Mouse (Mus musculus): ENCODE results near the gene Yeats2. TPM values are rescaled to one million over a fixed set of nuclear protein-coding genes. Genes with fewer than 3 reads are reported as not detected.

Gene Yeats2
- polyA plus RNA-seq, 1 experiment from 2014 or later: 15.5 TPM

- H3K4me3 ChIP-seq (ENCODE audit: low read length): no peak overlapping the region
- no peak overlapping the region for H3K9ac ChIP-seq (ENCODE audit: low read depth, low read length)
- no peak for ATAC-seq
- H3K4me1 ChIP-seq (ENCODE audit: control insufficient read depth, insufficient read depth, low read length): no peaks in the 10 kb centered on the region
- H3K36me3 ChIP-seq (ENCODE audit: control insufficient read depth, insufficient read depth, low read length): peaks cover 27% of the 10 kb centered on the region
- WGBS: 96% methylated on average over 6 of the region's 6 CpGs
- no peak overlapping the region for H3K27ac ChIP-seq (ENCODE audit: low read length)
- H3K27me3 ChIP-seq (replicated peaks; ENCODE audit: control insufficient read depth, insufficient read depth, low read length): no peaks in the 10 kb centered on the region
- no peaks in the 10 kb centered on the region for H3K9me3 ChIP-seq (ENCODE audit: control insufficient read depth, low read length)
- no peak overlapping the region for H3K4me2 ChIP-seq (ENCODE audit: low read depth, low read length)
Observed at GRCm38 (mm10) chr16:20222726-20223125, 81.9 kb downstream of the Yeats2 start.

GRCm38 (mm10) chr16:20226676-20227075 lies 85.8 kb downstream of the Yeats2 start:
- Histone ChIP-seq H3K4me1 (ENCODE audit: control insufficient read depth, insufficient read depth, low read length) (no peaks in the 10 kb centered on the region), H3K27me3 (replicated peaks; ENCODE audit: control insufficient read depth, insufficient read depth, low read length) (no peaks in the 10 kb centered on the region), H3K4me3 (ENCODE audit: low read length) (no peak overlapping the region), H3K9me3 (ENCODE audit: control insufficient read depth, low read length) (no peaks in the 10 kb centered on the region), H3K4me2 (ENCODE audit: low read depth, low read length) (no peak overlapping the region), H3K9ac (ENCODE audit: low read depth, low read length) (no peak overlapping the region), H3K27ac (ENCODE audit: low read length) (no peak overlapping the region), H3K36me3 (ENCODE audit: control insufficient read depth, insufficient read depth, low read length) (peaks cover 20% of the 10 kb centered on the region)
- 92% methylated on average over 4 of the region's 4 CpGs for WGBS
- 0 out of 2 replicates have a peak, but pooled peaks have one; percentile 16 for ATAC-seq

GRCm38 (mm10) chr16:20227504-20227903 lies 86.6 kb downstream of the Yeats2 start:
- no peak overlapping the region for H3K4me2 ChIP-seq (ENCODE audit: low read depth, low read length)
- H3K9me3 ChIP-seq (ENCODE audit: control insufficient read depth, low read length): no peaks in the 10 kb centered on the region
- H3K36me3 ChIP-seq (ENCODE audit: control insufficient read depth, insufficient read depth, low read length): peaks cover 17% of the 10 kb centered on the region
- ATAC-seq: no peak
- H3K27ac ChIP-seq (ENCODE audit: low read length): no peak overlapping the region
- no peak overlapping the region for H3K4me3 ChIP-seq (ENCODE audit: low read length)
- H3K27me3 ChIP-seq (replicated peaks; ENCODE audit: control insufficient read depth, insufficient read depth, low read length): no peaks in the 10 kb centered on the region
- H3K4me1 ChIP-seq (ENCODE audit: control insufficient read depth, insufficient read depth, low read length): no peaks in the 10 kb centered on the region
- 68% methylated on average over 6 of the region's 6 CpGs for WGBS
- no peak overlapping the region for H3K9ac ChIP-seq (ENCODE audit: low read depth, low read length)

GRCm38 (mm10) chr16:20228167-20228566 lies 87.3 kb downstream of the Yeats2 start:
- no peak for ATAC-seq
- H3K27ac ChIP-seq (ENCODE audit: low read length): no peak overlapping the region
- no peak overlapping the region for H3K4me3 ChIP-seq (ENCODE audit: low read length)
- WGBS: 91% methylated on average over 5 of the region's 5 CpGs
- no peak overlapping the region for H3K9ac ChIP-seq (ENCODE audit: low read depth, low read length)
- no peaks in the 10 kb centered on the region for H3K9me3 ChIP-seq (ENCODE audit: control insufficient read depth, low read length)
- no peaks in the 10 kb centered on the region for H3K27me3 ChIP-seq (replicated peaks; ENCODE audit: control insufficient read depth, insufficient read depth, low read length)
- no peaks in the 10 kb centered on the region for H3K4me1 ChIP-seq (ENCODE audit: control insufficient read depth, insufficient read depth, low read length)
- peaks cover 11% of the 10 kb centered on the region for H3K36me3 ChIP-seq (ENCODE audit: control insufficient read depth, insufficient read depth, low read length)
- no peak overlapping the region for H3K4me2 ChIP-seq (ENCODE audit: low read depth, low read length)

- H3K36me3 ChIP-seq (ENCODE audit: control insufficient read depth, insufficient read depth, low read length): no peaks in the 10 kb centered on the region; the same call in none of the 2 replicates
- H3K27ac ChIP-seq (ENCODE audit: low read length): no peak overlapping the region
- H3K4me1 ChIP-seq (ENCODE audit: control insufficient read depth, insufficient read depth, low read length): no peaks in the 10 kb centered on the region
- H3K4me2 ChIP-seq (ENCODE audit: low read depth, low read length): no peak overlapping the region
- no peak overlapping the region for H3K9ac ChIP-seq (ENCODE audit: low read depth, low read length)
- 64% methylated on average over 4 of the region's 4 CpGs for WGBS
- no peaks in the 10 kb centered on the region for H3K9me3 ChIP-seq (ENCODE audit: control insufficient read depth, low read length)
- H3K27me3 ChIP-seq (replicated peaks; ENCODE audit: control insufficient read depth, insufficient read depth, low read length): no peaks in the 10 kb centered on the region
- ATAC-seq: no peak
- no peak overlapping the region for H3K4me3 ChIP-seq (ENCODE audit: low read length)
Observed at GRCm38 (mm10) chr16:20234406-20234805, 93.5 kb downstream of the Yeats2 start.

- WGBS: 67% methylated on average over 4 of the region's 4 CpGs
Observed at GRCm38 (mm10) chr16:20237426-20237825, 96.6 kb downstream of the Yeats2 start.

GRCm38 (mm10) chr16:20238646-20239045 lies 97.8 kb downstream of the Yeats2 start:
- Histone ChIP-seq H3K27me3 (replicated peaks; ENCODE audit: control insufficient read depth, insufficient read depth, low read length) (0 out of 2 replicates have a peak, but pooled peaks cover 3% of the 10 kb centered on the region), H3K4me3 (ENCODE audit: low read length) (no peak overlapping the region), H3K9me3 (ENCODE audit: control insufficient read depth, low read length) (no peaks in the 10 kb centered on the region), H3K9ac (ENCODE audit: low read depth, low read length) (no peak overlapping the region), H3K36me3 (ENCODE audit: control insufficient read depth, insufficient read depth, low read length) (no peaks in the 10 kb centered on the region), H3K27ac (ENCODE audit: low read length) (no peak overlapping the region), H3K4me2 (ENCODE audit: low read depth, low read length) (no peak overlapping the region), H3K4me1 (ENCODE audit: control insufficient read depth, insufficient read depth, low read length) (no peaks in the 10 kb centered on the region)
- WGBS: 74% methylated on average over 4 of the region's 4 CpGs
- no peak for ATAC-seq

More at GRCm38 (mm10) chr16:20237426-20237825, 96.6 kb downstream of the Yeats2 start:
- H3K4me1 ChIP-seq (ENCODE audit: control insufficient read depth, insufficient read depth, low read length): no peaks in the 10 kb centered on the region
- no peaks in the 10 kb centered on the region for H3K9me3 ChIP-seq (ENCODE audit: control insufficient read depth, low read length)
- no peak overlapping the region for H3K27ac ChIP-seq (ENCODE audit: low read length)
- no peak overlapping the region for H3K4me3 ChIP-seq (ENCODE audit: low read length)
- H3K9ac ChIP-seq (ENCODE audit: low read depth, low read length): no peak overlapping the region
- no peaks in the 10 kb centered on the region for H3K36me3 ChIP-seq (ENCODE audit: control insufficient read depth, insufficient read depth, low read length)
- no peak overlapping the region for H3K4me2 ChIP-seq (ENCODE audit: low read depth, low read length)
- no peak for ATAC-seq
- H3K27me3 ChIP-seq (replicated peaks; ENCODE audit: control insufficient read depth, insufficient read depth, low read length): 0 out of 2 replicates have a peak, but pooled peaks cover 3% of the 10 kb centered on the region

GRCm38 (mm10) chr16:20240468-20241414 lies 99.9 kb downstream of the Yeats2 start, which contains the start of gene Map6d1:
TSS of gene Map6d1 (minus strand) at chr16:20241358.
- Histone ChIP-seq H3K36me3 (ENCODE audit: control insufficient read depth, insufficient read depth, low read length) (no peaks in the 10 kb centered on the region), H3K9ac (ENCODE audit: low read depth, low read length) (peak within 1 kb of the TSS; percentile 69), H3K4me1 (ENCODE audit: control insufficient read depth, insufficient read depth, low read length) (no peaks in the 10 kb centered on the region), H3K27ac (ENCODE audit: low read length) (no peak within 1 kb of the TSS), H3K4me2 (ENCODE audit: low read depth, low read length) (peak within 1 kb of the TSS; percentile 98), H3K4me3 (ENCODE audit: low read length) (peak within 1 kb of the TSS; percentile 73), H3K27me3 (replicated peaks; ENCODE audit: control insufficient read depth, insufficient read depth, low read length) (0 out of 2 replicates have a peak, but pooled peaks cover 3% of the 10 kb centered on the region), H3K9me3 (ENCODE audit: control insufficient read depth, low read length) (no peaks in the 10 kb centered on the region)
- peak; percentile 75 for ATAC-seq
- under 1% methylated on average over 90 of the region's 90 CpGs for WGBS

GRCm38 (mm10) chr16:20247103-20247502 lies 106.2 kb downstream of the Yeats2 start:
- H3K4me1 ChIP-seq (ENCODE audit: control insufficient read depth, insufficient read depth, low read length): no peaks in the 10 kb centered on the region
- no peak for ATAC-seq
- no peak overlapping the region for H3K27ac ChIP-seq (ENCODE audit: low read length)
- no peak overlapping the region for H3K4me3 ChIP-seq (ENCODE audit: low read length)
- no peak overlapping the region for H3K9ac ChIP-seq (ENCODE audit: low read depth, low read length)
- H3K4me2 ChIP-seq (ENCODE audit: low read depth, low read length): no peak overlapping the region
- no peaks in the 10 kb centered on the region for H3K27me3 ChIP-seq (replicated peaks; ENCODE audit: control insufficient read depth, insufficient read depth, low read length)
- no peaks in the 10 kb centered on the region for H3K9me3 ChIP-seq (ENCODE audit: control insufficient read depth, low read length)
- H3K36me3 ChIP-seq (ENCODE audit: control insufficient read depth, insufficient read depth, low read length): no peaks in the 10 kb centered on the region
